27 mouse cellular contexts compared by ENCODE assay signal in genomic region chr4:117782908-117783307, GRCm38 (mm10). TPM values are rescaled to one million over a fixed set of nuclear protein-coding genes. Genes with fewer than 3 reads are reported as not detected.
"Had no signal": no experiment of that assay in that cellular context is flagged by ENCODE, and none has a peak within 500 bp of the region (broad histone marks: within the 10 kb centered on the region; RNA-seq: fewer than 3 reads in every experiment).

No protein-coding gene starts in this region.

- H3K27me3 ChIP-seq: midbrain, embryonic 12.5 days; midbrain, embryonic 15.5 days; neural tube, embryonic 13.5 days; neural tube, embryonic 15.5 days; stomach, embryonic 15.5 days had no signal

- DNase-seq: lung, adult 18-20 months; lung, embryonic 14.5 days; lung, postnatal 10 days; lung, postnatal 4 days; retina, postnatal 1 day; right cerebral cortex, adult 18-20 months; right cerebral cortex, postnatal 25 days; right cerebral cortex, postnatal 4 days; spleen, adult 18-20 months; thymus, adult 18-20 months; thymus, postnatal 14 days; thymus, postnatal 36 days had no signal

- H3K4me3 ChIP-seq: midbrain, embryonic 10.5 days; midbrain, embryonic 12.5 days; midbrain, embryonic 15.5 days; myocyte; neural tube, embryonic 13.5 days; neural tube, embryonic 15.5 days; stomach, embryonic 15.5 days had no signal

- H3K27ac ChIP-seq: liver, embryonic 14.5 days; midbrain, embryonic 10.5 days; midbrain, embryonic 12.5 days; midbrain, embryonic 15.5 days; neural tube, embryonic 13.5 days; neural tube, embryonic 15.5 days; stomach, embryonic 15.5 days had no signal

- H3K9me3 ChIP-seq: midbrain, embryonic 10.5 days; midbrain, embryonic 12.5 days; midbrain, embryonic 15.5 days; neural tube, embryonic 13.5 days; neural tube, embryonic 15.5 days; stomach, embryonic 15.5 days had no signal

- H3K9ac ChIP-seq: liver, embryonic 14.5 days; lung, embryonic 14.5 days; midbrain, embryonic 12.5 days; midbrain, embryonic 15.5 days; neural tube, embryonic 13.5 days; neural tube, embryonic 15.5 days; stomach, embryonic 15.5 days had no signal

- ATAC-seq: midbrain, embryonic 15.5 days had no signal

- H3K36me3 ChIP-seq: midbrain, embryonic 10.5 days; midbrain, embryonic 12.5 days; midbrain, embryonic 15.5 days; neural tube, embryonic 13.5 days; neural tube, embryonic 15.5 days; stomach, embryonic 15.5 days had no signal

- H3K4me2 ChIP-seq: lung, embryonic 14.5 days; midbrain, embryonic 12.5 days; midbrain, embryonic 15.5 days; neural tube, embryonic 13.5 days; neural tube, embryonic 15.5 days; stomach, embryonic 15.5 days had no signal

- H3K4me1 ChIP-seq: stomach, embryonic 15.5 days had no signal

RNA-seq across cellular contexts. Expression of gene Klf17, which starts 17.5 kb away (rescaled TPM):
- total RNA-seq: megakaryocyte, adult 5-6 weeks; megakaryocyte-erythroid progenitor cell, adult 5-6 weeks had no signal
- polyA plus RNA-seq: liver, embryonic 14.5 days; liver, embryonic 16.5 days; lung, embryonic 14.5 days; lung, embryonic 16.5 days; midbrain, embryonic 10.5 days; midbrain, embryonic 12.5 days; midbrain, embryonic 15.5 days; myocyte; neural tube, embryonic 11.5 days; neural tube, embryonic 13.5 days; neural tube, embryonic 15.5 days; small intestine, adult 2 months had no signal

RNA-seq across cellular contexts. Expression of gene Gm12845, which starts 58.7 kb away (rescaled TPM):
- total RNA-seq: megakaryocyte, adult 5-6 weeks; megakaryocyte-erythroid progenitor cell, adult 5-6 weeks had no signal
- polyA plus RNA-seq: liver, embryonic 14.5 days; liver, embryonic 16.5 days; lung, embryonic 14.5 days; lung, embryonic 16.5 days; midbrain, embryonic 10.5 days; midbrain, embryonic 12.5 days; midbrain, embryonic 15.5 days; myocyte; neural tube, embryonic 11.5 days; neural tube, embryonic 13.5 days; neural tube, embryonic 15.5 days; small intestine, adult 2 months; stomach, embryonic 15.5 days; thymus, postnatal 0 days had no signal
